Mouse (Mus musculus) heart, postnatal 0 days (tissue): ENCODE measurements around the gene Emg1. TPM values are rescaled to one million over a fixed set of nuclear protein-coding genes. Genes with fewer than 3 reads are reported as not detected.

Experiments
- ATAC-seq: fragments of 200-750 bp; cut with Nextera tagmentation; 2 replicates; pipeline ENCODE4 v1.8.0; 2017; ENCODE audit warnings: low read depth, moderate number of reproducible peaks, moderate library complexity; ENCODE audit not compliant: insufficient read depth
- DNase-seq: peaks from one replicate; pipeline ENCODE4 v3.0.0-alpha.2; 2016; ENCODE audit warnings: low spot score
- H3K27ac ChIP-seq: fragments of 300-500 bp; sonication (generic); 2 replicates; pipeline ENCODE4 v1.5.1; 2014; ENCODE audit warnings: low read depth, mild to moderate bottlenecking
- H3K27me3 ChIP-seq: fragments of 300-500 bp; sonication (generic); 2 replicates; pipeline ENCODE4 v1.6.1; 2014; ENCODE audit warnings: low read length, mixed read lengths; ENCODE audit not compliant: control insufficient read depth, insufficient read depth
- H3K36me3 ChIP-seq: fragments of 300-500 bp; sonication (generic); replicated peaks from 2 replicates; pipeline ENCODE4 v1.6.1; 2014; ENCODE audit warnings: low read length, mixed read lengths; ENCODE audit not compliant: control insufficient read depth, insufficient read depth
- H3K4me1 ChIP-seq: fragments of 300-500 bp; sonication (generic); 2 replicates; pipeline ENCODE4 v1.6.1; 2014; ENCODE audit warnings: antibody characterized with exemption; ENCODE audit not compliant: control insufficient read depth, insufficient read depth
- H3K4me2 ChIP-seq: fragments of 300-500 bp; sonication (generic); 2 replicates; pipeline ENCODE4 v1.6.1; 2014; ENCODE audit warnings: low read depth, mild to moderate bottlenecking, low read length, moderate library complexity
- H3K4me3 ChIP-seq: fragments of 300-500 bp; sonication (generic); 2 replicates; pipeline ENCODE4 v1.5.1; 2014; ENCODE audit warnings: low read depth, low read length
- H3K9ac ChIP-seq: fragments of 300-500 bp; sonication (generic); replicated peaks from 2 replicates; pipeline ENCODE4 v1.6.1; 2014; ENCODE audit warnings: low read depth, low read length, mixed read lengths
- H3K9me3 ChIP-seq: fragments of 300-500 bp; sonication (generic); replicated peaks from 2 replicates; pipeline ENCODE4 v1.6.1; 2016; ENCODE audit warnings: low read length; ENCODE audit not compliant: control insufficient read depth
- CTCF ChIP-seq: IDR thresholded peaks from 2 replicates; pipeline ENCODE4 v1.5.1; 2016; ENCODE audit warnings: antibody characterized with exemption, control low read depth, low read depth
- EP300 ChIP-seq: IDR thresholded peaks from 2 replicates; pipeline ENCODE4 v1.6.1; 2016; ENCODE audit warnings: antibody characterized with exemption, low read depth
- WGBS: fragments of 180-500 bp; shearing (Covaris S2); extraction: QIAGEN DNeasy Blood & Tissue Kit; methylation state at CpG from one replicate; pipeline ENCODE4 v1.1.7; 2014; 5-methylcytosine and 5-hydroxymethylcytosine counted together
- polyA plus RNA-seq: library from polyadenylated mRNA; unstranded; fragments of >200 nt; fragmentation: Nextera tagmentation; extraction: Ambion mirVana; gene quantifications from 2 replicates; pipeline ENCODE4 v1.2.1, GENCODE M21; 2015
- total RNA-seq: library from RNA; depleted of rRNA; stranded (reverse); fragments of >200 nt; gene quantifications from 2 replicates; pipeline ENCODE4 v1.2.3, GENCODE M21; 2014; ENCODE audit warnings: low replicate concordance

Gene Emg1
- total and polyA plus RNA-seq, 2 experiments from 2014 or later = 85.6 to 106 TPM

DNA sequence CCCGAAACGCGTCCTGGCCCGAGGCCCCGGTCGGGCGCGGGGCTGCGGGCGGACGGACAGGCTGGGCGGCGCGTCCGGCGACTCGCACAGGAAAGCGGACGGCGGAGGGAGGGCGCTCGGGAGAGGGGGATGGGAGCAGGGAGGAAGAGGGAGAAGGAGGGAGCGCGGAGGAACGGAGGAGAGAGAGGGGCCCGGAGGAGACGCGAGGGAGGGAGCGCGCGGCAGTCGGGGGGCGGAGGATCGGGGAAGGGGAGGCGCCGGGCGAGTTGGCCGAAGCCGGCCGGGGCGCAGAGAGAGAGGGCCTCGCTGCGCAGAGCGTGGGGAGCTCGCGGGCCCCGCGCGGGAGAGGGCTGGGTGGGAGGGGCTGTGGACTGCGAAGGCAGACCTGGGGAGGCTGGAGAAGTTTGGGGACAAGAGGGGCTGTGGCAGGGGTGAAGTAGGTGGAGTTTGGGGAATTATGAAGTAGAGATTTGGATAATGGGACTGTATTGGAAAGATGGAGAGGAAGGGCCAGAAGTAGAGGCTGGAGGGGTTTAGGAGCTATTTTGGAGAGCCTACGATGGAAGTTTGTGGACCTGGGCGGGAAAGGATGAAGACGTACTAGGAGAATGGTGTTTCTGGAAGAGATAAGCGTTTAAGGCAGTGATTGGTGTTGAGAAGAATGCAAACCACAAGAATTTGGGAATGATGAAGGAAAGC is 44.8 kb upstream of the Emg1 start:
- Histone ChIP-seq H3K4me1 (peaks cover 43% of the 10 kb centered on the region), H3K27ac (peak overlapping the region; percentile 96), H3K9ac (peak overlapping the region; percentile 99), H3K27me3 (no peaks in the 10 kb centered on the region), H3K4me3 (peak overlapping the region; percentile 93), H3K4me2 (peak overlapping the region; percentile 86), H3K9me3 (no peaks in the 10 kb centered on the region), H3K36me3 (peaks cover 4% of the 10 kb centered on the region; the same call in 1 of the 2 replicates)
- under 1% methylated on average over 48 of the region's 54 CpGs for WGBS
- ATAC-seq = peak; percentile 73
- no peak for TF ChIP-seq CTCF
- no peak for TF ChIP-seq EP300
- DNase-seq = peak; percentile 80

DNA sequence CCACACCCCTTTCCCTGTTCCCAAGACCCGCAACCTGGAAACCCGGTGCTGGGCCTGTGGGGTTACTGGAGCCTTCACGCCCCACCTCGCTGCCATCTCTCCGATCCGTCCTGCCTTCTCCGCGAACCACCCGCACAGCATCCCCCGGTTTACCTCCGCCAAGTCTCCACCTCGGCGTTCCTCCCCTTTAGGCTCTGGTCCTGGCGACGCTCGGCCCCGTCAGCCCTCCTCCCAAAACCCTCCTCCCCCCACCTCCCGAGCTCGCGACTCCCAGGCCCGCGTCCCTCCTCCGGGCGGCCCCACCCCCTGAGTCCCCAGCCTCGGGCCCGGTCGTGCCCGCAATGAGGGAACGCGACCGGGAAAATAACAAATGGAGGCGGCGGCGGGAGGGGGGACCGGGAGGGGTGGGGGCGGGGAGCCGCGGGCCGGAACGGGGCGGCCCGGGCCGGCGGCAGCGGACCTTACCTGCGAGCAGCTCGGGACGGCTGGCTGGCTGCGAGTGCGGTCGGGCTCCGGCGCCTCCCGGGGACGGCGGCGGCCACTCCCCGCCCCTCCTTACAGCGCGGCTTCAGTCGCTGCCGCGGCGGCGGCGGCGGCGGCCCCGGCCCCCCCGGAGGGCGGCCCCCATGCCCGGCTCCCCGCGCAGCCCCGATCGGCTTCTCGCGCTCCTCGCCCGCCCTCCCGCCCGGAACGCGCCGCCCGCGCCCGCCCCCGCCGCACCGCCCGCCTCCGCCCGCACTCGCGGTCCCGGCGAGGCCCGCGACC is 44.0 kb upstream of the Emg1 start, which contains the start of the genes Gm45234 and Atn1:
TSS of gene Gm45234 (minus strand) at position 191 of the 765 bp plus-strand sequence.
TSS of gene Atn1 (minus strand) at position 694 of the 765 bp plus-strand sequence.
- TF ChIP-seq EP300 (0 out of 2 replicates have a peak, but pooled peaks have one; percentile 8), CTCF (no peak)
- no peaks in the 10 kb centered on the region for H3K27me3 ChIP-seq
- WGBS = under 1% methylated on average over 67 of the region's 100 CpGs
- peak; percentile 72 for DNase-seq
- H3K4me3 ChIP-seq = peak within 1 kb of the TSS; percentile 93
- peak; percentile 59 for ATAC-seq
- H3K9ac ChIP-seq = peak within 1 kb of the TSS; percentile 99
- peaks cover 43% of the 10 kb centered on the region for H3K4me1 ChIP-seq
- peaks cover 4% of the 10 kb centered on the region; the same call in 1 of the 2 replicates for H3K36me3 ChIP-seq
- H3K9me3 ChIP-seq = no peaks in the 10 kb centered on the region
- H3K4me2 ChIP-seq = peak within 1 kb of the TSS; percentile 86
- H3K27ac ChIP-seq = peak within 1 kb of the TSS; percentile 96

- Histone ChIP-seq H3K27me3 (no peaks in the 10 kb centered on the region), H3K9ac (peak overlapping the region; percentile 99), H3K9me3 (no peaks in the 10 kb centered on the region), H3K4me3 (peak overlapping the region; percentile 93), H3K4me1 (peaks cover 43% of the 10 kb centered on the region), H3K36me3 (peaks cover 4% of the 10 kb centered on the region; the same call in 1 of the 2 replicates), H3K4me2 (peak overlapping the region; percentile 86), H3K27ac (peak overlapping the region; percentile 96)
- WGBS = 12% methylated on average over 3 of the region's 3 CpGs
- ATAC-seq (no peak), DNase-seq (no peak)
- TF ChIP-seq CTCF (no peak), EP300 (no peak)
These were observed 43.3 kb upstream of the Emg1 start for GRCm38 (mm10) chr6:124755306-124755705.

GRCm38 (mm10) chr6:124753861-124754260 is 41.9 kb upstream of the Emg1 start:
- Histone ChIP-seq H3K4me3 (no peak overlapping the region), H3K4me1 (peaks cover 39% of the 10 kb centered on the region), H3K36me3 (peaks cover 9% of the 10 kb centered on the region), H3K27ac (no peak overlapping the region), H3K9me3 (no peaks in the 10 kb centered on the region), H3K9ac (no peak overlapping the region), H3K27me3 (no peaks in the 10 kb centered on the region), H3K4me2 (no peak overlapping the region)
- WGBS = 72% methylated on average over 2 of the region's 2 CpGs
- DNase-seq (no peak), ATAC-seq (no peak)
- TF ChIP-seq EP300 (no peak), CTCF (no peak)

GRCm38 (mm10) chr6:124750405-124750804 is 38.4 kb upstream of the Emg1 start:
- DNase-seq = no peak
- no peak for ATAC-seq
- H3K9ac ChIP-seq = no peak overlapping the region
- H3K27ac ChIP-seq = no peak overlapping the region
- no peaks in the 10 kb centered on the region for H3K27me3 ChIP-seq
- TF ChIP-seq CTCF = no peak
- TF ChIP-seq EP300 = no peak
- H3K9me3 ChIP-seq = no peaks in the 10 kb centered on the region
- WGBS = 84% methylated on average over 8 of the region's 8 CpGs
- H3K4me3 ChIP-seq = no peak overlapping the region
- H3K36me3 ChIP-seq = peaks cover 27% of the 10 kb centered on the region
- H3K4me1 ChIP-seq = peaks cover 19% of the 10 kb centered on the region
- no peak overlapping the region for H3K4me2 ChIP-seq
